Mouse (Mus musculus) ES-E14 (cell line): ENCODE measurements around the gene Ccdc105.

Source experiments
- CHD2 ChIP-seq: IDR thresholded peaks from 2 replicates; pipeline ENCODE4 v1.6.1; 2014; ENCODE audit warnings: mild to moderate bottlenecking, low read depth, low read length, inconsistent platforms
- HCFC1 ChIP-seq: IDR thresholded peaks from 2 replicates; pipeline ENCODE4 v1.6.1; 2012; ENCODE audit warnings: low read length, inconsistent platforms, borderline replicate concordance; ENCODE audit not compliant: insufficient read depth
- MAFK ChIP-seq: IDR thresholded peaks from 2 replicates; pipeline ENCODE4 v1.6.1; 2014; ENCODE audit warnings: mild to moderate bottlenecking, low read depth, low read length, inconsistent platforms; ENCODE audit not compliant: insufficient read depth
- ZNF384 ChIP-seq: IDR thresholded peaks from 2 replicates; pipeline ENCODE4 v1.6.1; 2012; ENCODE audit warnings: low read depth, low read length, inconsistent platforms

DNA sequence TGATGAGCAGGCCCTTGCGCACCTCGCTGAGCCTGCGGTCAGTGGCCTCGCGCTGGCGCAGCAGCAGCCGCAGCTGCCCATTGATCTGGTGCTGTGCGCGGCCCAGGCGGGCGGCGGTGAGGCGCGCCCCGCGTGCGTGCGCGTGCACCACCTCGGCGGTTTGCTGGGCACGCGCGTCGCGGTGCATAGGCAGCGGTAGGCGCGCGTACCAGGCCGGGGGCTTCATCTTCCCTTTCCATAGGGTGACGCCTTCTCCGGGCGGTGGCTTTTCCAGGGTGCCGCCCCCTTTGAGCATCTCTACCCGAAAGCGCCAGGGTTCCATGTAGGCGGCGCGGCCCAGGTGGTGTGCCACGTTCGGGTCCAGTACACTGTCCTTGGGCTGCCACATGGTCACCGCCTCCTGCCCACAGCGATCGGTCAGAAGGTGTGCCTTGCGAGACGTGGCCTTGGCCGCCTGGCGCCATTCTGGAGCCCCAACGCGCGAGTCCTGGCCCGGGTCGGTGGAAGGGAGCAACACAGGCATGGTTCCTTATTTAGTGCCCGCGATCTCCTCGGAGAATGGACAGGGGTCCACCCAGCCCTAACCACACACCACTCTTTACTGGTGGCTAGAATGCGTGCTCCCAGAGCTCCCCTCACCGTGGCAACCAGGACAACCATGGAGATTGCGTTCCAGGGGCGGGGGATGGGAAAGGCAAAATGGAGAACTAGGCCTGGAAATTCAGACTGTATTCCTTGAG, at the start of gene Ccdc105:
- no peak for TF ChIP-seq MAFK
- no peak for TF ChIP-seq HCFC1
- TF ChIP-seq CHD2 = no peak
- no peak for TF ChIP-seq ZNF384
